Mouse (Mus musculus) brain, embryonic 14.5 days (tissue): ENCODE results near the gene Glyat. TPM values are rescaled to one million over a fixed set of nuclear protein-coding genes. Genes with fewer than 3 reads are reported as not detected.
"Not testable (repeated sequence)": the region's sequence is repeated elsewhere in the genome, so short reads cannot be mapped to it uniquely, and the experiment has no call there.

Experiments
- DNase-seq: peaks from one replicate; pipeline ENCODE4 v3.0.0-alpha.2; 2011; ENCODE audit warnings: low read depth
- CTCF ChIP-seq: fragments of 200-500 bp; IDR thresholded peaks from 2 replicates; pipeline ENCODE4 v1.5.1; 2012; ENCODE audit warnings: inconsistent platforms, mild to moderate bottlenecking, moderate library complexity, borderline replicate concordance; ENCODE audit not compliant: insufficient read depth, insufficient read length; ENCODE audit errors: extremely low read depth
- POLR2A ChIP-seq: fragments of 200-500 bp; IDR thresholded peaks from 2 replicates; pipeline ENCODE4 v1.6.1; 2012; ENCODE audit warnings: mild to moderate bottlenecking, inconsistent platforms, borderline replicate concordance; ENCODE audit not compliant: poor library complexity, insufficient read depth, insufficient read length, severe bottlenecking; ENCODE audit errors: extremely low read depth
- polyA plus RNA-seq: library from polyadenylated mRNA; depleted of rRNA; stranded (reverse); fragments of >200 nt; gene quantifications from 2 replicates; pipeline ENCODE4 v1.2.3, GENCODE M21; 2012; rRNA removed

The Glyat gene
- polyA plus RNA-seq, 1 experiment: not detected

DNA sequence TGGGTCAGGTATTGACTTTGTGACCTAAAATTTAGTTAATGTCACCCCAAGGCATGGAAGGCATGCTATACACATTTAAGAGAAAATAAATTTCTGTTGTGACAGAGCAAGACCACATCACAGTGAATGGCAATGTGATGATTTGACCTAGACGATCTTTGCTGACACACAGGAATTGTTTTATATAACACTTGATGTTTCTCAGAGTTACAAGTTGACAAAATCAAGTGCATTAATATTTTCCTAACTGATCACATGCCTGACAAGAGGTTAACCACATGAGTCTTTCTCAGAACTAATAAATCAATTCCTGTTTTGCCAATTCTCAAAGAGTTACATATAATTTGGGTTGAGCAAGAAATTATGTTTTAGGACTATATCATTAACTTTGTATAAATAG, 19.5 kb upstream of the Glyat start:
- no peak for DNase-seq
- TF ChIP-seq POLR2A (no peak), CTCF (no peak)

DNA sequence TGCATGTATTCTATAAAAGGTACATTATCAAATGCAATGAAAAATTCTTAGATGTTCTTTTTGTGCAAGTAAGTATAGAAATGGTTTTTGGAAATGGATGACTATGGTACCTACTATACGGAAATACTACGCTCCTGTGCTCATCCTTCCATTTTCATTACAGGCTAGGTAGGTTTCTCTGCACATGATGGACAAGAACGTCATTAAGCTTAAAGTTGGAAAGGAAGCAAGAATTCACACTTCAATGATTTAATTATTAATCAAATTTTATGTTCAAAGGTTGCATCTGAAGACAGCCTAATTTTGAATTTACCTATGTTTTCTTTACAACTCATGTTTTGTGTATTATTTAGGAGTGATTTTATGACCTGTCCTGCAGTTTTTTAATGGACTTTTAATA, 1.2 kb downstream of the Glyat start:
- DNase-seq: no peak
- TF ChIP-seq POLR2A (no peak), CTCF (no peak)

DNA sequence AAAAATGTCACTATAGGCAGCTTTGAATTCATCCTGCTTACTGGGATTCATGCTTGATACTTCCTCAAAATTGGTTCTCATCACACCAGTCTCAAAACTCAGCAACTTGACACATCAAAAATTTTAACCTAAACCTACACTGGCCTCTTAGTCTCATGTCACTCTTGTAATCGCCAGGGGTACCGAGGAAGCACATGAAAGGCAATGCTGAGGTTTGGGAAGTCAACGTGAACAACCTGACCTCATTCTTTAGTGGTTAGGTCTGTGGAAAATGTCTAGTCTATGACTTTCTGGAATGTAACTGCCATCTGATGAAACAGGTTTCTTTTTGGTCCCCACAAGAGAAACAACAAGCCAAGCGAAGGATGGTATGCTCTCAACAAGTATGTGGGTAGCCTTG, 1.9 kb downstream of the Glyat start:
- no peak for TF ChIP-seq POLR2A
- TF ChIP-seq CTCF: no peak
- no peak for DNase-seq

GRCm38 (mm10) chr19:12636863-12637262, 3.8 kb downstream of the Glyat start:
- no peak for DNase-seq
- TF ChIP-seq POLR2A (no peak), CTCF (no peak)

DNA sequence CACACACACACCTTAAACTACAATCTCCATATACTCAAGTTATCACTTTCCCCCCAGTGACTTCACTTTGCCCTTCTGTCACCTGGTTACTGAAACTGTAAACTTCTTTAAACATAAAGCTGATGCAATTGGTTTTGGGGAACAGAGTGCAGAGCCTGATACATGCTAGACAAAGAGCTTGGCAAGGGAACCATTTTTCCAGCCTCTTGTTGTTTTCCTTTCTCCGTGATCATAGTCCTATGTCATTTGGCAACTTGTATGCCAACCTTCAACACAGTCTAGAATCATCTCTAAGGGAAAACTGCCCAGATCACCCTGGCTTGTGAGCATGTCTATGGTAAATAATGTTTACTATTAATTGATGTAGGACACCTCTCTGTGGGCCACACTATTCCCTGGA, 4.9 kb downstream of the Glyat start:
- TF ChIP-seq CTCF: no peak
- TF ChIP-seq POLR2A: no peak
- DNase-seq: no peak

- no peak for DNase-seq
- TF ChIP-seq CTCF (no peak), POLR2A (no peak)
Measured at GRCm38 (mm10) chr19:12649511-12649910, 16.4 kb downstream of the Glyat start.

- no peak for DNase-seq
- TF ChIP-seq POLR2A: no peak
- no peak for TF ChIP-seq CTCF
Measured at GRCm38 (mm10) chr19:12666156-12666555, 33.0 kb downstream of the Glyat start.

GRCm38 (mm10) chr19:12668601-12669000, 35.5 kb downstream of the Glyat start:
- DNase-seq: not testable (repeated sequence)

- TF ChIP-seq POLR2A: no peak
- TF ChIP-seq CTCF: no peak
- DNase-seq: no peak
Measured at GRCm38 (mm10) chr19:12670139-12670538, 37.0 kb downstream of the Glyat start, which contains the start of gene Olfr1442. Gene Olfr1442, plus strand, starts transcription at chr19:12670439.

- DNase-seq: no peak
- TF ChIP-seq CTCF: no peak
- TF ChIP-seq POLR2A: no peak
Measured at GRCm38 (mm10) chr19:12671051-12671450, 37.9 kb downstream of the Glyat start.

- no peak for DNase-seq
- TF ChIP-seq POLR2A (no peak), CTCF (no peak)
Measured at GRCm38 (mm10) chr19:12677812-12678211, 44.7 kb downstream of the Glyat start, which contains the start of gene Olfr1443. Gene Olfr1443, plus strand, starts transcription at chr19:12678112.

DNA sequence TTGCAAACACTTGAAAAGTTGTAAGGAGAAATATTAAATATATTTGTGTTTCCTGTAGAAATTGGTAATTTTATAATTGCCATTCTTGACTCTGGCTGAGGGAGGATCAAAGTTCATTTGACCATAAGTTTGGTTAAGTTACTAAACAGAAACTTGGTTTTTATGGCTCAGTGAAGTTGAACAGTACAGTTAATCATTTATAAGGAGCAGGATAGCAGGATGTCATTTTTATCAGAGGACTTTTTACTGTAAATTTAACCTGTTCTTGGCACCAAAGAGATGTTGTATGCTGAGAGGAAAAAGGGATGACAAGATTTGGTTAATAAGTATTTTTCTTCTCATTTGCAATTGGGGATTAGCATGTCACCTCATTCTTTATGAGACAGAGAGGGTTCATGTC, 51.5 kb downstream of the Glyat start:
- DNase-seq: no peak
- TF ChIP-seq POLR2A (no peak), CTCF (no peak)

DNA sequence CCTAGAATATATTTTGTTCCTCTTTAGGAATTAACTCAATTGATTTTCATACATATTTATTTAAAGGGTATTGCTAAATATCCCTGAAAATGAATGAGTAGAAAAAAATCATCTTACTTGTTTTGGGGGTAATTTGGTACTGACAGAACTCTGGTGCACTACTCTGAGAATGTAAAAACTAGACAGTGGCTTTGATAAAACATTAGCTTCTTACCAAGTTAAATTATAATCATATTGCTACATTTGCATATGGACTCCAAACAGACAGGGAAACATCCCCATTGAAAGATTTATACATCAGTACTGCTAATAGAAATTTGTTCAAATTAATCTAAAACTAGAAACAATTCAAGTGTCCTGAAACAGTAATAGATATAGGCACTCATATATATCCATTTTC, 52.1 kb downstream of the Glyat start:
- no peak for DNase-seq
- TF ChIP-seq CTCF: no peak
- no peak for TF ChIP-seq POLR2A

DNA sequence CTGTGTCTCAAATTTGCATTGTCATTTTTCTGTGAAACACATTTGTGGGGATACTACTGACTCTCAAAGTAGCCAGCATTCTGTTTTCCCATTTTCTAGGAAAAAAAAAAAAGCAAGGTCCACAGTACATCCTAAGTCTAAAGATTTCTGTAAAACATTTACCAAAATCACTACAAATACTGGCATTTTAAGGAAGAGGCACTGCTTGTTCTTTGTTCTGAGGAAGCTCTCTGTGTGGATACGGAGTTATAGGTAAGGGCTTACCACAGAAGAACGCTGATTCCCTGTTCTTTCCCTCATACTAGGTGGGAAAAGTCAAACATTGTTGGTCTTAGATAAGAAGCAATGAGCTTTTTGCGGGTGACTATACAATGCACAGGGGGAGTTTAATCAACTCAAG, 62.5 kb downstream of the Glyat start, which contains the start of gene Keg1:
Gene Keg1, plus strand, starts transcription at position 197 of the 400 bp plus-strand sequence.
- no peak for DNase-seq
- TF ChIP-seq POLR2A: no peak
- no peak for TF ChIP-seq CTCF

DNA sequence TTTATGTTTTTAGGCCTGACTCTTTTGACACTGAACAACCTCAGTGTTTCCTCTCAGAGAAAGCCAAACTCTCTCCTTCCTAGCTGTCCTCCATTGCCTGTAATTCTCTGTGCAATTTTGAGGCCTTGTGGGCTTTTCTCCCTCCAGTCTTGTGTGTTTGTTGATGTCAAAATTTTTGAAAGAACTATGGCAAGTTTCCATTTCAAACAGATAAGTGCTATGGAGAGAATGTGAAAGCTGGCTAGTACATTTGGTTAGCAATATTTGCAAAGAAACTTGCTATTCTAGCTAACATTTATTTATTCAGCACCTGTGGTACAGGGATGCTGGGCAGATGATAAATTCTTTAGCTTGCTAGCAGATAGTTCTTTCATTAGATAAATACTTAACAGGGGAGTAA, 63.1 kb downstream of the Glyat start:
- DNase-seq: no peak
- TF ChIP-seq POLR2A: no peak
- TF ChIP-seq CTCF: no peak

Other genes with a start within 250 kb of the Glyat start
- gene Olfr1440, start 246.0 kb upstream of the Glyat start, polyA plus RNA-seq: not detected in 2 replicates
- not detected in 2 replicates for gene Olfr1441, start 215.9 kb upstream of the Glyat start, polyA plus RNA-seq
- not detected in 2 replicates for gene Pfpl, start 205.4 kb upstream of the Glyat start, polyA plus RNA-seq
- gene Mpeg1, start 172.5 kb upstream of the Glyat start, polyA plus RNA-seq: 1.9 and 2.8 TPM in 2 replicates
- gene Dtx4, start 131.9 kb upstream of the Glyat start, polyA plus RNA-seq: 23.5 and 50.1 TPM in 2 replicates
- gene Fam111a, start 87.6 kb upstream of the Glyat start, polyA plus RNA-seq: 5.0 and 6.4 TPM in 2 replicates
- gene Gm4952, start 33.3 kb upstream of the Glyat start, polyA plus RNA-seq: 0.06 and 0.07 TPM in 2 replicates
- gene Olfr1442, start 37.1 kb downstream of the Glyat start, polyA plus RNA-seq: not detected in 2 replicates
- gene Olfr1443, start 44.8 kb downstream of the Glyat start, polyA plus RNA-seq: not detected in 2 replicates
- not detected in 2 replicates for gene Keg1, start 62.5 kb downstream of the Glyat start, polyA plus RNA-seq
- 2.4 and 3.9 TPM in 2 replicates for gene Cntf, start 132.3 kb downstream of the Glyat start, polyA plus RNA-seq
- gene Zfp91, start 162.8 kb downstream of the Glyat start, polyA plus RNA-seq: 37.5 and 41.0 TPM in 2 replicates
- gene Lpxn, start 162.9 kb downstream of the Glyat start, polyA plus RNA-seq: 1.4 and 1.6 TPM in 2 replicates
- not detected in 2 replicates for gene Gm5244, start 213.4 kb downstream of the Glyat start, polyA plus RNA-seq
- not detected in 2 replicates for gene Olfr1444, start 224.0 kb downstream of the Glyat start, polyA plus RNA-seq